Mouse (Mus musculus) embryonic fibroblast, embryonic 13.5 days (primary cell): ENCODE data around the gene Chuk.

Experiments used
- CTCF ChIP-seq: IDR thresholded peaks from 2 replicates; pipeline ENCODE4 v1.5.1; 2011; ENCODE audit warnings: mild to moderate bottlenecking, control low read depth, low read length, moderate library complexity, borderline replicate concordance; ENCODE audit not compliant: insufficient read depth
- POLR2A ChIP-seq: IDR thresholded peaks from 2 replicates; pipeline ENCODE4 v1.6.1; 2011; ENCODE audit warnings: low read depth, mild to moderate bottlenecking, control low read depth, low read length, moderate library complexity

DNA sequence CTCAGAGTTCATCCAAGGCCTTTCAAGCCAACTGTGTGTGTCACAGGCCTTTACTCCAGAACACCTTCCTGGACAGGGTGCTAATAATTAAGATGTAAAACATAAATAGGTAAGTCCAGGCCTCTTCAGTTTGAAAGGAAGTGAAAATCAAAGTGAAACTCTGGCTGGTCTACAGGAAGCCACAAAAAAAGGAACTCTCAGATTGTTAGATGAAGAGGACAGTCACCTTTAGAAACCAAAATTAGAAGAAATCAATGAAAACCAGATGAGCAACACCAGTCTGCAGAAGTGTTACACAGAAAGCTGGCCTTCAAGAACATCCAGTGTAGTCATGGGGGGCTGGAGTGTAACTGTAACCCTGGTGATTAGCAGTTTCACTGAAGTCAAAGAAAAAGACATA, 10.5 kb upstream of the Chuk start:
- no peak for TF ChIP-seq CTCF
- TF ChIP-seq POLR2A, result no peak
